Mouse (Mus musculus) heart, adult 2 months (tissue): ENCODE data around the gene Zmiz1. TPM values are rescaled to one million over a fixed set of nuclear protein-coding genes. Genes with fewer than 3 reads are reported as not detected.
A peak's percentile ranks its signal among the peaks of the same experiment; 100 is the strongest.

Experiments
- DNase-seq, 2 experiments: peaks; one replicate each; pipeline ENCODE4 v3.0.0; 2021
- H3K27ac ChIP-seq: fragments of 200-600 bp; 2 replicates; pipeline ENCODE4 v1.8.1; 2022
- H3K27me3 ChIP-seq: fragments of 200-500 bp; 2 replicates; pipeline ENCODE4 v1.6.1; 2012; ENCODE audit warnings: mild to moderate bottlenecking, low read length, inconsistent platforms, mixed read lengths; ENCODE audit not compliant: control insufficient read depth, insufficient read depth
- H3K36me3 ChIP-seq: fragments of 200-500 bp; 2 replicates; pipeline ENCODE4 v1.6.1; 2012; ENCODE audit warnings: low read length, inconsistent platforms; ENCODE audit not compliant: control insufficient read depth, insufficient read depth
- H3K4me1 ChIP-seq: fragments of 200-500 bp; 2 replicates; pipeline ENCODE4 v1.6.1; 2011; ENCODE audit warnings: low read length; ENCODE audit not compliant: control insufficient read depth, insufficient read depth
- H3K4me3 ChIP-seq: fragments of 200-600 bp; 2 replicates; pipeline ENCODE4 v1.8.1; 2022
- H3K79me2 ChIP-seq: fragments of 200-500 bp; replicated peaks from 2 replicates; pipeline ENCODE4 v1.6.1; 2012; ENCODE audit warnings: mild to moderate bottlenecking, inconsistent platforms, low read length, moderate library complexity, mixed read lengths; ENCODE audit not compliant: control insufficient read depth, insufficient read depth
- H3K9ac ChIP-seq: fragments of 200-500 bp; 2 replicates; pipeline ENCODE4 v1.6.1; 2012; ENCODE audit warnings: low read depth, mild to moderate bottlenecking, control low read depth, inconsistent platforms, low read length, mixed read lengths
- CTCF ChIP-seq: fragments of 200-600 bp; IDR thresholded peaks from 2 replicates; pipeline ENCODE4 v1.8.1; 2022; ENCODE audit warnings: antibody characterized with exemption, mild to moderate bottlenecking, moderate library complexity
- EP300 ChIP-seq: fragments of 200-500 bp; IDR thresholded peaks from 2 replicates; pipeline ENCODE4 v1.6.1; 2011; ENCODE audit warnings: low read depth, low read length, control low read depth; ENCODE audit not compliant: insufficient read depth
- POLR2A ChIP-seq: fragments of 200-500 bp; IDR thresholded peaks from 2 replicates; pipeline ENCODE4 v1.6.1; 2011; ENCODE audit warnings: mild to moderate bottlenecking, low read depth, low read length, control low read depth; ENCODE audit not compliant: insufficient read depth
- WGBS: fragments of 180-500 bp; shearing (Covaris S2); methylation state at CpG from one replicate; pipeline ENCODE4 v1.1.7; 2018; 5-methylcytosine and 5-hydroxymethylcytosine counted together
- intact Hi-C: fragments of 180-260 bp; cut with DNase I; formaldehyde crosslinking; loops from one replicate; pipeline ENCODE4 v1.15.1; 2025
- polyA plus RNA-seq: library from polyadenylated mRNA; depleted of rRNA; stranded (reverse); fragments of >200 nt; gene quantifications from 2 replicates; pipeline ENCODE4 v1.2.3, GENCODE M21; 2012
- total RNA-seq, 2 experiments: library from RNA; stranded (reverse); gene quantifications; 2 replicates each; pipeline ENCODE4 v1.2.3; 2021

Gene Zmiz1
- total and polyA plus RNA-seq, 3 experiments, result 27.1 to 42.0 (median 40.7) TPM

- Histone ChIP-seq H3K9ac (no peak overlapping the region), H3K27ac (peak overlapping the region; percentile 82), H3K79me2 (no peaks in the 10 kb centered on the region), H3K4me3 (no peak overlapping the region), H3K4me1 (peaks cover 1% of the 10 kb centered on the region; the same call in 1 of the 2 replicates), H3K36me3 (no peaks in the 10 kb centered on the region), H3K27me3 (no peaks in the 10 kb centered on the region)
- TF ChIP-seq EP300 (no peak), POLR2A (no peak), CTCF (no peak)
- no peak for DNase-seq
- intact Hi-C loops, result no loop called here
- WGBS, result 45% methylated on average over 7 of the region's 7 CpGs
Measured at GRCm38 (mm10) chr14:25686216-25686945, 227.4 kb downstream of the Zmiz1 start.

DNA sequence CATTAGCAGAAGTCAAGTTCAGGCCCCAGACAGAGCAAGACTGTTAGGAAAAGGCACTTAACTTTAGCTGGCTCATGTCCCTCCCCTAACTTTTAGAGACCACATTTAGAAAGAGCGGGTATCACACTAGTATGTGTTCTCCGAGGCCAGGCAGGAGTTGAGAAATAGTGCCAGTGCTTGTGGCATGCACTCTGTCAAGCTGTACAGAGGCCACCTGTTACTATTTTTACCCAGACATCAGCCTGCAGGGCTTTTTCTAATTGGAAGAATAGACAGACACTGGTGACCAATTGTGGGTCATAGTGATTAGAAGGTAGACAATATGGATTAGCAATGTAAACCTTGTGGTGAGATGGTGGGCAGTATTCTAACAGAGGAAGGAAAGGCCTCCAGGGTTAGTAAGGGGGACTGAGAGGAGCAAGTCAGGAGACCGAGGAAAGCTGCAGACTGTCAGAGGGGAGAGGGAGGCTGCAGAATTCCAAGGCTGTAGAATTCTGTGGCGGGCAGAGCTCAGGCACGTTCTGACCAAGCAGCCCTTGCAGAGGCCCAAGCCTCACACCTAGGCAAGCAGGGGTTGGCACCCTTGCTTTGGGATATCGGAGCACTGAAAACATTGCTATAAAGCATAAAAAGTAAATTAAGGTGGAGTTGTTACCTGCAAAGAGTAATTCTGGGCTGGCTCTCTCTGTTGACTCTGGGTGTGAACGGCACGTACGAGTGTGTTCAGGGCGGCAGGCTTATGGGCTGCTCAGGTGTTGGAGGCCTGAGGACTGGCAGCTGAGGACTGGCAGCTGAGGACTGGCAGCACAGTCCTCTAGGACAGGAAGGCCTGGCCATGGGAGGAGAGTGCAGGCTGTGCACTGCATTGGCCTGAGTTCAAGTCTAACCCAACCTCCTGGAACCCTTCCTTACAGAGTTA is 228.3 kb downstream of the Zmiz1 start:
- H3K27ac ChIP-seq, result peak overlapping the region; percentile 82
- H3K36me3 ChIP-seq, result no peaks in the 10 kb centered on the region
- H3K27me3 ChIP-seq, result no peaks in the 10 kb centered on the region
- no peak overlapping the region for H3K9ac ChIP-seq
- no peak overlapping the region for H3K4me3 ChIP-seq
- H3K79me2 ChIP-seq, result no peaks in the 10 kb centered on the region
- intact Hi-C loops, result no loop called here
- peaks cover 1% of the 10 kb centered on the region; the same call in 1 of the 2 replicates for H3K4me1 ChIP-seq
- peak in 1 of 2 experiments; percentile 60 for DNase-seq
- TF ChIP-seq EP300 (0 out of 2 replicates have a peak, but pooled peaks have one; percentile 23), POLR2A (no peak), CTCF (no peak)
- 58% methylated on average over 10 of the region's 10 CpGs for WGBS

GRCm38 (mm10) chr14:25693271-25693887 is 234.4 kb downstream of the Zmiz1 start:
- intact Hi-C loops, result loop anchor here (5.0 kb wide), 1 partner anchor 106 kb away; no protein-coding TSS in a partner anchor
- peak overlapping the region; percentile 64 for H3K4me3 ChIP-seq
- H3K4me1 ChIP-seq, result peaks cover 11% of the 10 kb centered on the region
- TF ChIP-seq EP300, result no peak
- TF ChIP-seq POLR2A, result no peak
- TF ChIP-seq CTCF, result no peak
- peak overlapping the region; percentile 2; the same call in 1 of the 2 replicates for H3K9ac ChIP-seq
- DNase-seq, result no peak
- H3K27ac ChIP-seq, result peak overlapping the region; percentile 80
- H3K79me2 ChIP-seq, result no peaks in the 10 kb centered on the region
- H3K36me3 ChIP-seq, result no peaks in the 10 kb centered on the region
- 53% methylated on average over 6 of the region's 6 CpGs for WGBS
- H3K27me3 ChIP-seq, result no peaks in the 10 kb centered on the region

- TF ChIP-seq EP300 (peak; percentile 71; the same call in 1 of the 2 replicates), POLR2A (peak; percentile 85), CTCF (peak; percentile 93)
- Histone ChIP-seq H3K27ac (peak within 1 kb of the TSS; percentile 89), H3K36me3 (no peaks in the 10 kb centered on the region), H3K4me3 (peak within 1 kb of the TSS; percentile 64), H3K4me1 (peaks cover 11% of the 10 kb centered on the region), H3K79me2 (no peaks in the 10 kb centered on the region), H3K27me3 (no peaks in the 10 kb centered on the region), H3K9ac (peak within 1 kb of the TSS; percentile 85)
- DNase-seq, result peak; percentile 95 to 99
- intact Hi-C loops, result loop anchor here (2.0 to 5.0 kb wide), 2 partner anchors 33 to 107 kb away; no protein-coding TSS in a partner anchor
- WGBS, result under 1% methylated on average over 70 of the region's 70 CpGs
Measured at GRCm38 (mm10) chr14:25693888-25694568, 235.0 kb downstream of the Zmiz1 start, which contains the start of gene Ppif. TSS of gene Ppif (plus strand) at chr14:25694154.

- H3K36me3 ChIP-seq, result no peaks in the 10 kb centered on the region
- peak overlapping the region; percentile 89 for H3K27ac ChIP-seq
- H3K27me3 ChIP-seq, result no peaks in the 10 kb centered on the region
- no peak for DNase-seq
- intact Hi-C loops, result loop anchor here (2.0 to 5.0 kb wide), 2 partner anchors 34 to 107 kb away; no protein-coding TSS in a partner anchor
- no peak for TF ChIP-seq EP300
- no peak for TF ChIP-seq POLR2A
- TF ChIP-seq CTCF, result no peak
- H3K9ac ChIP-seq, result peak overlapping the region; percentile 85
- H3K79me2 ChIP-seq, result no peaks in the 10 kb centered on the region
- peaks cover 11% of the 10 kb centered on the region for H3K4me1 ChIP-seq
- 4% methylated on average over 10 of the region's 10 CpGs for WGBS
- peak overlapping the region; percentile 64 for H3K4me3 ChIP-seq
Measured at GRCm38 (mm10) chr14:25694569-25694897, 235.5 kb downstream of the Zmiz1 start.
